Mouse (Mus musculus) lung, adult 2 months (tissue): ENCODE measurements around the gene Umad1.

Experiments used
- CTCF ChIP-seq: fragments of 200-500 bp; IDR thresholded peaks from 2 replicates; pipeline ENCODE4 v1.5.1; 2011; ENCODE audit warnings: mild to moderate bottlenecking, low read length, control low read depth; ENCODE audit not compliant: insufficient read depth
- POLR2A ChIP-seq: fragments of 200-500 bp; IDR thresholded peaks from 2 replicates; pipeline ENCODE4 v1.6.1; 2011; ENCODE audit warnings: low read depth, mild to moderate bottlenecking, control low read depth, low read length, borderline replicate concordance; ENCODE audit errors: extremely low read depth

DNA sequence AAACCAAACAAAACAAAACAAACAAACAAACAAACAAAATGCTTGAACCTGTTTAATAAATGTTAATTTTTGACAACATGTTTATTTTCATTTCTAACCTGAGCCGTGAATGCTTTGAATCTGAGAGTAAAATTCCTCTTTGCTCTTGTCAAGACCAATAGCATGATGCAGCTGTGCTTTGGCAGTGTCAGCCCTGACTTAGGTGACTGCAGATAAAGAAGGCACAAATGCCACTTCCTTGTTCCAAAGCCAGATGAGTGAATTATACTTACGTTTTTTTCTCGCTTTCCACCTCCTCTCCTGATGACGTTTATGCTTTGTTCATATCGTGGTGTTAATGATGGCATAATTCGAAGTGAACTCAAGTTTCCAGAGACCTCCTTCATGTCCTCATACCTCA lies 131.2 kb downstream of the Umad1 start:
- TF ChIP-seq POLR2A, result no peak
- TF ChIP-seq CTCF, result no peak
